Mouse (Mus musculus) kidney, embryonic 16.5 days (tissue): ENCODE measurements around the gene Sik3. TPM values are rescaled to one million over a fixed set of nuclear protein-coding genes. Genes with fewer than 3 reads are reported as not detected.

ENCODE experiments used
- ATAC-seq: fragments of 200-750 bp; cut with Nextera tagmentation; 2 replicates; pipeline ENCODE4 v1.8.0; 2017; ENCODE audit warnings: moderate TSS enrichment; ENCODE audit not compliant: low FRiP score, low TSS enrichment
- H3K27ac ChIP-seq: fragments of 300-500 bp; sonication (generic); 2 replicates; pipeline ENCODE4 v1.5.1; 2014; ENCODE audit warnings: low read length
- H3K27me3 ChIP-seq: fragments of 300-500 bp; sonication (generic); 2 replicates; pipeline ENCODE4 v1.6.1; 2014; ENCODE audit warnings: low read length, control low read depth, mixed read lengths; ENCODE audit not compliant: insufficient read depth
- H3K36me3 ChIP-seq: fragments of 300-500 bp; sonication (generic); 2 replicates; pipeline ENCODE4 v1.6.1; 2014; ENCODE audit warnings: low read length, control low read depth, mixed read lengths; ENCODE audit not compliant: insufficient read depth
- H3K4me1 ChIP-seq: fragments of 300-500 bp; sonication (generic); 2 replicates; pipeline ENCODE4 v1.6.1; 2014; ENCODE audit warnings: low read length, control low read depth, mixed read lengths; ENCODE audit not compliant: insufficient read depth
- H3K4me2 ChIP-seq: fragments of 300-500 bp; sonication (generic); replicated peaks from 2 replicates; pipeline ENCODE4 v1.6.1; 2014; ENCODE audit warnings: low read depth, low read length
- H3K4me3 ChIP-seq: fragments of 300-500 bp; sonication (generic); 2 replicates; pipeline ENCODE4 v1.5.1; 2014; ENCODE audit warnings: mild to moderate bottlenecking, low read length
- H3K9ac ChIP-seq: fragments of 300-500 bp; sonication (generic); replicated peaks from 2 replicates; pipeline ENCODE4 v1.6.1; 2014; ENCODE audit warnings: low read length
- H3K9me3 ChIP-seq: fragments of 300-500 bp; sonication (generic); 2 replicates; pipeline ENCODE4 v1.6.1; 2016; ENCODE audit warnings: low read length, control low read depth
- WGBS: fragments of 180-500 bp; shearing (Covaris S2); extraction: QIAGEN DNeasy Blood & Tissue Kit; methylation state at CpG from one replicate; pipeline ENCODE4 v1.1.7; 2014; 5-methylcytosine and 5-hydroxymethylcytosine counted together
- polyA plus RNA-seq: library from polyadenylated mRNA; unstranded; fragments of >200 nt; fragmentation: Nextera tagmentation; extraction: Ambion mirVana; gene quantifications from 2 replicates; pipeline ENCODE4 v1.2.1, GENCODE M21; 2015

The Sik3 gene
- polyA plus RNA-seq, 1 experiment from 2014 or later: 5.2 TPM

DNA sequence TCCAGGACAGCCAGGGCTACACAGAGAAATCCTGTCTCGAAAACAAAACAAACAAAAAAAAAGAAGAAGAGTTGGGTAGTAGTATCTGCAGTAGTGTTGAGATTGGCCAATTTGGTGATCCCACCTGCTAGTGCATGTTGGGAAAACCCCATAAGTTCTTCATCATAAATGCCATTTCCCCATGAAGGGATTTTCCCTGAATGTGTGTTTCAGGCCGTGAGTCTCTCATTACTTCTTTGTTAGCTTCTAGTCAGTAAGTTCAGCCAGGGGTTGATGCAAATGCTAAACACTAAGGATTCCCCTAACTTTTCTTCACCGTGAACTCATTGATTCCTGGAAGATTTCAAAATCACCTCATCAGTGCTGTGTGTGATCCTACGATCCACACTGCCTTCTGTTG, 156.2 kb downstream of the Sik3 start:
- ATAC-seq: no peak
- Histone ChIP-seq H3K9ac (no peak overlapping the region), H3K4me2 (no peak overlapping the region), H3K4me1 (peaks cover 7% of the 10 kb centered on the region; the same call in 1 of the 2 replicates), H3K27ac (no peak overlapping the region), H3K4me3 (no peak overlapping the region), H3K27me3 (no peaks in the 10 kb centered on the region), H3K36me3 (0 out of 2 replicates have a peak, but pooled peaks cover 3% of the 10 kb centered on the region), H3K9me3 (no peaks in the 10 kb centered on the region)
- 91% methylated on average over 4 of the region's 4 CpGs for WGBS

DNA sequence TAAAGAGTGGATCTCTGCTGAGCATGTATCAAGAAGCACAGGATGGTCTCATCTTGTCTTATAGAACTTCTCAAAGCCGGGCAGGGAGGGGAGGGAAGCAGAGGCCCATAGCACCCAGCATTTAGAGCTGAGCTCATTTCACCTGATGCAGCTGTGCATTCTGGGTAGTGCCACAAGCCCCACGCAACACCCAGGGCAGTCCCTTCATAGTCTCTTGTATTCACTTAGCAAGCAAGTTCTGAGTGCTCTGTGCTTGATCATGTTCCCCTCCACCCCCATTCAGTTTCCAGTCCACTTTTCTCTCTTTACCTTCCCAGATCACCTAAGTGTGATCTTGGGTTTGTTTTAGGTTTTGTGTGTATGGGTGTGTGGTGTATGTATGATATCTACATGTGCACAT, 159.6 kb downstream of the Sik3 start:
- no peak overlapping the region for H3K4me3 ChIP-seq
- peaks cover 21% of the 10 kb centered on the region for H3K4me1 ChIP-seq
- WGBS: 91% methylated on average over 2 of the region's 2 CpGs
- no peaks in the 10 kb centered on the region for H3K27me3 ChIP-seq
- no peak overlapping the region for H3K27ac ChIP-seq
- no peak overlapping the region for H3K9ac ChIP-seq
- no peak overlapping the region for H3K4me2 ChIP-seq
- H3K36me3 ChIP-seq: 0 out of 2 replicates have a peak, but pooled peaks cover 3% of the 10 kb centered on the region
- H3K9me3 ChIP-seq: no peaks in the 10 kb centered on the region
- ATAC-seq: no peak

DNA sequence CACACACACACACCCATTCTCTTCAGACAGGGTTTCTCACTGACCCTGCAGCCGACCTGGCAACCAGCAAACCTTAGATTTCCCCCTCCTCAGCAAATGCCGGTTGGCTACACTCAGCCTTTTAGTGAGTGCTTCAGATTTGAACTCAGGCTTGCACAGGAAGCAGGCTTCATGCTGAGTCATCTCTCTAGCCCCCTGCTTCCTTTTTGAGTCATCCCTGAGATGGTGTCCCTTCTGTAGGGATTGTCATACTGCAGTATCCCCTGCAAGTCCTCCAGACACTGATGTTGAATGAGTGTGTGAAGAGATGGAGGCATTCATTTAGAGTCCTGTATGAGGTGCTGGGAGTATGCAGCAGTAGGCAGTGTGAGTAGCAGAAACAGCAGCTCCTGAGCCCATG, 160.3 kb downstream of the Sik3 start:
- Histone ChIP-seq H3K4me3 (no peak overlapping the region), H3K9me3 (no peaks in the 10 kb centered on the region), H3K4me2 (no peak overlapping the region), H3K27ac (no peak overlapping the region), H3K9ac (no peak overlapping the region), H3K4me1 (peaks cover 21% of the 10 kb centered on the region), H3K27me3 (no peaks in the 10 kb centered on the region), H3K36me3 (peaks cover 4% of the 10 kb centered on the region; the same call in 1 of the 2 replicates)
- 38% methylated on average over 2 of the region's 2 CpGs for WGBS
- no peak for ATAC-seq

DNA sequence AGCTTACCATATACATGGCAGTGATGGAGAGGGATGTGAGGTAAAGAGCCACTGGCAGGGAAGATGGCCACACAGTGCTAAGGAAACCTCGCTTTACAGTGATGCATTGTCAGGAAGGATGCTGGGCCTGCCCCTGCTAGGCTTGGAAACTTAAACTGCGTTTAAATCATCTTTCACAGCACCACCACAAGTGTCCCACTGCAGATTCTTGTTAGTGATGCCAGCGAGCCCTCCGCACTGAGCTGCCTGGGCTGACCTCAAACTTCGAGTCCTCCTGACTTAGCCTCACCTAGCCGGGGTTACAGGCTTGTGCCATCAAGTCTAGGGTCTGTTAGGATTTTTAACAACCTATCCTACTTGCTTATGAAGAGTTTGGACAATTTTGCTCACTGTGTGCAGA, 161.3 kb downstream of the Sik3 start:
- H3K4me1 ChIP-seq: peaks cover 21% of the 10 kb centered on the region
- no peak for ATAC-seq
- no peak overlapping the region for H3K27ac ChIP-seq

DNA sequence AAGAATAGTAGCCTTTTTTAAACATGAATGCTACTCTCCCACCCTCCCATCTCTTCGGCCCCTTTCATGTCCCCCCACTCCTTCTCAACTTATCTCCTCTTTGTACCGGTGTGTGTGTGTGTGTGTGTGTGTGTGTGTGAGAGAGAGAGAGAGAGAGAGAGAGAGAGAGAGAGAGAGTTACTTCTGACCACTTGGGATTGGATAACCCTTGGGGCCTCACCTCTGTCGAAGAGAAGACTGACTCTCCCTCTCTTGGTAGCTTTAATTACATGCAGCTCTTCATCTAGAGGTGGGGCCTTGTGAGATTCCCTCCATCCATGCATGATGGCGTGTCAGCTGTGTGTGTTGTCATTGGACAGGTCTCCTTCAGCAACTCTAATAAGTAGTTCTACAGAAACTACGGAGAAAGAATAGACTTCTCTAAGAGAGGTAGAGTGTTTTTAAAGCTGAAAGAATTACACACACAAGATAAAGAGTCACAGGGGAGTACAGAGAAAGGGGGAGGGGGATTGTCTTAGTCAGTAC, 162.2 kb downstream of the Sik3 start:
- 68% methylated on average over 4 of the region's 5 CpGs for WGBS
- H3K9ac ChIP-seq: no peak overlapping the region
- peaks cover 21% of the 10 kb centered on the region for H3K4me1 ChIP-seq
- H3K4me3 ChIP-seq: no peak overlapping the region
- H3K36me3 ChIP-seq: peaks cover 11% of the 10 kb centered on the region; the same call in 1 of the 2 replicates
- no peak overlapping the region for H3K4me2 ChIP-seq
- H3K27me3 ChIP-seq: no peaks in the 10 kb centered on the region
- H3K27ac ChIP-seq: 0 out of 2 replicates have a peak overlapping the region, but pooled peaks have one; percentile 26
- ATAC-seq: no peak
- H3K9me3 ChIP-seq: no peaks in the 10 kb centered on the region

More for the DNA sequence above, 161.3 kb downstream of the Sik3 start:
- peaks cover 11% of the 10 kb centered on the region; the same call in 1 of the 2 replicates for H3K36me3 ChIP-seq
- no peaks in the 10 kb centered on the region for H3K9me3 ChIP-seq
- H3K4me2 ChIP-seq: no peak overlapping the region
- WGBS: 84% methylated on average over 6 of the region's 6 CpGs
- no peak overlapping the region for H3K4me3 ChIP-seq
- H3K9ac ChIP-seq: no peak overlapping the region
- H3K27me3 ChIP-seq: no peaks in the 10 kb centered on the region

DNA sequence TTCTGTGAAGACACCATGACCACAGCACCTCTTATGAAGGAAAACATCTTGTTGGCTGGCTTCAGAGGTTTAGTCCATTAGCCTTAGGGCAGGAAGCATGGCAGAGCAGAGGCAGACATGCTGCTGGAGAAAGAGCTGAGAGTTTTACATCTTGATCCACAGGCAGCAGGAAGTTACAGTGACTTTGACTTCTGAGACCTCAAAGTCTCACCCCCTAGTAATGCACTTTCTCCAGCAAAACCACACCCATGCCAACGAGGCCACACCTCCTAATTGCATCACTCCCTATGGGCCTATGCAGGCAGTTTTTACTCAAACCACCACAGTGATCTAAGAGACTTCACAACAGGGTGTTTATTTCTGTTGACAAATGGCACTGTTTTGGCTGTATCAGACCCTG, 162.7 kb downstream of the Sik3 start:
- Histone ChIP-seq H3K27ac (peak overlapping the region; percentile 73), H3K9me3 (no peaks in the 10 kb centered on the region), H3K9ac (no peak overlapping the region), H3K36me3 (peaks cover 11% of the 10 kb centered on the region; the same call in 1 of the 2 replicates), H3K4me1 (peaks cover 21% of the 10 kb centered on the region), H3K27me3 (no peaks in the 10 kb centered on the region), H3K4me2 (no peak overlapping the region), H3K4me3 (no peak overlapping the region)
- WGBS: 35% methylated on average over 1 of the region's 1 CpGs
- no peak for ATAC-seq

DNA sequence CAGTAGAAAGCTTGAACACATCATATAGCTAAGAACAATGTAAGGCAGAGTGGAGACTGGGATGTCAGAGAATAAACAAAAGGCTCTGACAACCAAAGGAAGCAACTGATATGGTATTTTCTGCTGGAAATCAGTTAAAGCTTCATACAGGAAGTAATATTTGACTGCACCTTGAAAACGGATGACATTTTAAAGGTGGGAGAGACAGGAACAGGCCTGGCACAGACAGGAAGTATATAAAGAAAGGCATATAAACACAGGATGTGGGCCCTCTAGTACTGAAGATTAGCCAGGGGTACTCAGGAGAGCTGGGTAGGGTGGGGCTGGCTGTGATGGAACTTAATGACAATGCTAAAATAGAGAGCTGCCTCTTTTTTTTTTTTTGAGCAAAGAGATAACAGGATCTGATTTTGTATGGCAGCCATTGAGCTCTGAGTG, 163.3 kb downstream of the Sik3 start:
- no peak overlapping the region for H3K4me2 ChIP-seq
- no peak overlapping the region for H3K4me3 ChIP-seq
- no peak for ATAC-seq
- peak overlapping the region; percentile 73; the same call in 1 of the 2 replicates for H3K27ac ChIP-seq
- WGBS: 42% methylated on average over 1 of the region's 1 CpGs
- H3K36me3 ChIP-seq: peaks cover 11% of the 10 kb centered on the region; the same call in 1 of the 2 replicates
- H3K27me3 ChIP-seq: no peaks in the 10 kb centered on the region
- H3K9me3 ChIP-seq: no peaks in the 10 kb centered on the region
- no peak overlapping the region for H3K9ac ChIP-seq
- H3K4me1 ChIP-seq: peaks cover 21% of the 10 kb centered on the region

DNA sequence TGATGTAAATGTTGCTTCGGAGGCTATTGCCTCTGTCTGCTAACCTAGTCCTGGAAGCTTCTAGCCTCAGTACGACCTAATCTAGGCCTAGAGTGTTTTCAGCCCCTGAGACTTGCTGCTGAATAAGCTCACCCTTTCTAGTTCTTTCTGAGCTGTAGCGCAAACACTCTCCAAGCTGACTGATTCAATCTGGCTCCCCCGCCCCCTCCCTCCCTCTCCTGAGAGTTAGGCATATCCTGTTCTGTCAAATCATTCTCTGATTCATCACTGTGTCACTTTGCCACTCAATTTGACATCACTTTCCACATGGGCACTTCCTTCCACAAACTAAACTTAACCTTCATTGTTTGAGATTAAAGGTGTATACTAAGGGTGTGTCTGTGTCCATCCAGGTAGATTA, 164.0 kb downstream of the Sik3 start:
- H3K4me1 ChIP-seq: peaks cover 21% of the 10 kb centered on the region
- ATAC-seq: no peak
- no peak overlapping the region for H3K9ac ChIP-seq
- no peak overlapping the region for H3K4me3 ChIP-seq
- no peak overlapping the region for H3K27ac ChIP-seq
- peaks cover 11% of the 10 kb centered on the region; the same call in 1 of the 2 replicates for H3K36me3 ChIP-seq
- no peaks in the 10 kb centered on the region for H3K9me3 ChIP-seq
- H3K4me2 ChIP-seq: no peak overlapping the region
- no peaks in the 10 kb centered on the region for H3K27me3 ChIP-seq
- 80% methylated on average over 4 of the region's 4 CpGs for WGBS

DNA sequence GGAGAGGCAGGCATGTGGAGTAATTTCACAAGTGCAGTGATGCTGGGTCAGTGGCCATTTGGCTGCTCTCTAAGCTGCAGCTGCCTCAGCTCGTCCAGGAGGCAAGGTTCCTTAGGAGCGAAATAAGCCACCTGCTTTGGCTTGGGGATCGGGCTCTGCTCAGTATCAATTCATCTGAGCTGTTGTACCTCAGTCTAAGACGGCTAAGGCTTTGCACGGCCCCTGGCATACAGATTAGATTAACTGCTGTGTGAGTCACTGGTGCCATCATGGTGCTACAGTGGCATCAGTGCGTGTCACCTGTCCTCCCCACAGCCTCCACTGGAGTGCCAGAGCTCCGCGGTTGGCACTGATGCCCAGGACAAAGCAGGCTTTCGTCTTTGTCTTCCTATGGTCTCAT, 166.0 kb downstream of the Sik3 start:
- Histone ChIP-seq H3K27me3 (no peaks in the 10 kb centered on the region), H3K36me3 (peaks cover 11% of the 10 kb centered on the region; the same call in 1 of the 2 replicates), H3K4me3 (no peak overlapping the region), H3K27ac (no peak overlapping the region), H3K9ac (no peak overlapping the region), H3K9me3 (no peaks in the 10 kb centered on the region), H3K4me1 (peaks cover 15% of the 10 kb centered on the region), H3K4me2 (no peak overlapping the region)
- WGBS: 83% methylated on average over 9 of the region's 9 CpGs
- no peak for ATAC-seq

DNA sequence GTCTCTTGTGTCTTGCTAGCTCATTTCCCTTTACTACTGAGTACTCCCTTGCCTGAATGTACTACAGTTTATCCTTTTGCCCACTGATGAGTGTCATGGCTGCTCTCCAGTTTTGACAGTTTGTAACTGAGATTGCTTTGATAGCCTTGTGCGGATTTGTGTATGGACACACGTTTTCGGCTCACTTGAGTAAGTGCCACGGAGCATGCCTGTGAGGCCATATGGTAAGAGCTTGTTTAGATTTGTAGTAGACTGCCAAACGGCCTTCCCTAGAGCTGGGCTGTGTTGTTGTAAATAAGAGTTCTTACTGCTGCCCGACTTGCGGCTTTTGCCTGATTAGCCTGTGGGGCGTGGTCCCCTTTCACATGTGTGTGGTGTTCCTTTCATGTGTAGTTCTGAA, 168.7 kb downstream of the Sik3 start:
- H3K4me3 ChIP-seq: no peak overlapping the region
- no peak overlapping the region for H3K4me2 ChIP-seq
- WGBS: 60% methylated on average over 8 of the region's 8 CpGs
- no peak for ATAC-seq
- H3K27ac ChIP-seq: no peak overlapping the region
- peaks cover 12% of the 10 kb centered on the region for H3K4me1 ChIP-seq
- H3K36me3 ChIP-seq: peaks cover 11% of the 10 kb centered on the region; the same call in 1 of the 2 replicates
- H3K9me3 ChIP-seq: no peaks in the 10 kb centered on the region
- no peaks in the 10 kb centered on the region for H3K27me3 ChIP-seq
- no peak overlapping the region for H3K9ac ChIP-seq
